Mouse (Mus musculus) liver, adult 2 months (tissue): ENCODE data around the gene Abhd16b. TPM values are rescaled to one million over a fixed set of nuclear protein-coding genes. Genes with fewer than 3 reads are reported as not detected.

ENCODE experiments used
- DNase-seq: peaks from one replicate; pipeline ENCODE4 v3.0.0-alpha.2; 2011; ENCODE audit warnings: low read depth, low spot score; ENCODE audit errors: extremely low read depth
- H3K27ac ChIP-seq: fragments of 200-500 bp; replicated peaks from 2 replicates; pipeline ENCODE4 v1.5.1; 2012; ENCODE audit warnings: low read depth, mild to moderate bottlenecking, control low read depth, inconsistent platforms, low read length; ENCODE audit not compliant: insufficient read depth
- H3K27me3 ChIP-seq: fragments of 200-500 bp; 2 replicates; pipeline ENCODE4 v1.6.1; 2012; ENCODE audit warnings: mild to moderate bottlenecking, moderate library complexity, low read length, inconsistent platforms; ENCODE audit not compliant: control insufficient read depth, insufficient read depth
- H3K36me3 ChIP-seq: fragments of 200-500 bp; 2 replicates; pipeline ENCODE4 v1.6.1; 2012; ENCODE audit warnings: low read length, inconsistent platforms; ENCODE audit not compliant: control insufficient read depth, insufficient read depth
- H3K4me1 ChIP-seq: fragments of 200-500 bp; 2 replicates; pipeline ENCODE4 v1.6.1; 2011; ENCODE audit warnings: low read length; ENCODE audit not compliant: control insufficient read depth, insufficient read depth
- H3K4me3 ChIP-seq: fragments of 200-500 bp; 2 replicates; pipeline ENCODE4 v1.5.1; 2011; ENCODE audit warnings: low read depth, mild to moderate bottlenecking, control low read depth, low read length, moderate library complexity; ENCODE audit not compliant: insufficient read depth
- H3K79me2 ChIP-seq: fragments of 200-500 bp; 2 replicates; pipeline ENCODE4 v1.6.1; 2012; ENCODE audit warnings: inconsistent platforms, mild to moderate bottlenecking, low read length, moderate library complexity; ENCODE audit not compliant: control insufficient read depth, insufficient read depth
- H3K9ac ChIP-seq: fragments of 200-500 bp; 2 replicates; pipeline ENCODE4 v1.6.1; 2012; ENCODE audit warnings: low read depth, mild to moderate bottlenecking, control low read depth, inconsistent platforms, low read length
- CTCF ChIP-seq: fragments of 200-500 bp; IDR thresholded peaks from 2 replicates; pipeline ENCODE4 v1.5.1; 2011; ENCODE audit warnings: low read depth, low read length, control low read depth
- POLR2A ChIP-seq: fragments of 200-500 bp; IDR thresholded peaks from 2 replicates; pipeline ENCODE4 v1.6.1; 2011; ENCODE audit warnings: low read length, control low read depth; ENCODE audit not compliant: insufficient read depth; ENCODE audit errors: extremely low read depth
- WGBS: fragments of 180-500 bp; shearing (Covaris S2); methylation state at CpG from one replicate; pipeline ENCODE4 v1.1.7; 2018; 5-methylcytosine and 5-hydroxymethylcytosine counted together
- polyA plus RNA-seq: library from polyadenylated mRNA; depleted of rRNA; stranded (reverse); fragments of >200 nt; gene quantifications from 2 replicates; pipeline ENCODE4 v1.2.3, GENCODE M21; 2012; rRNA removed
- total RNA-seq: library from RNA; depleted of rRNA; stranded (reverse); fragments of >200 nt; gene quantifications from 2 replicates; pipeline ENCODE4 v1.2.3, GENCODE M21; 2014; rRNA removed

The Abhd16b gene
- total RNA-seq: not detected in 2 replicates
- polyA plus RNA-seq: not detected in 2 replicates

DNA sequence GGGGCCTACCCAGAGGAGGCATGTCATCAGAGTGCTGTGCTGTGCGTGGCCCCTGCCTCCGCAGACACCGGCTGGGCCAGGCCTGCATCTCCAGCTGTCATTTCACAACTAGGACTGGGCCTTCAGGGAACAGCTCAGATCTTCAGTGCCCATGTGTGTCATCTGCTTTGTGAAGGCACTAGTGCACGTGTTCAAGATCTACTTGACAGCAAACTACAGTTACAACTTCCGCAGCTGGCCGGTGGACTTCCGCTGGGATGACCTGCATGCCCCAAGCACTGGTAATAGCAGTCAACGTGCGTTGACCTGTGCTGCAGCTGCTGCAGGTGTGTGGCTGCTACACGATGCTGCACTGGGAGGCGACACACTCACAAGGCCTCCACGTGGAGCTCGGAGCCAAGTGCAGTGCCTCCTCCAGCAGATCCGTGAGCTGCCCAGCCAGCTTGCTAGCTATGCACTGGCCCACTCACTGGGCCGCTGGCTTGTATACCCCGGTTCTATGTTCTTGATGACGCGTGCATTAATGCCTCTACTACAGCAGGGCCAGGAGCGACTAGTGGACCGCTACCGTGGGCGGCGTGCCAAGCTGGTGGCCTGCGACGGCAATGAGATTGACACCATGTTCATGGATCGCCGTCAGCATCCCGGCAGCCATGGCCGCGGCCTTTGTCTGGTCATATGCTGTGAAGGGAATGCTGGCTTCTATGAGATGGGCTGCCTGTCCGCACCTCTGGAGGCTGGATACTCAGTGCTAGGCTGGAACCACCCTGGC is at the start of gene Abhd16b:
Gene Abhd16b, plus strand, starts transcription at position 51 of the 772 bp plus-strand sequence.
- Histone ChIP-seq H3K27ac (no peak within 1 kb of the TSS), H3K36me3 (no peaks in the 10 kb centered on the region), H3K79me2 (no peaks in the 10 kb centered on the region), H3K4me1 (peaks cover 3% of the 10 kb centered on the region; the same call in 1 of the 2 replicates), H3K9ac (no peak within 1 kb of the TSS), H3K4me3 (no peak within 1 kb of the TSS), H3K27me3 (no peaks in the 10 kb centered on the region)
- no peak for DNase-seq
- no peak for TF ChIP-seq POLR2A
- 90% methylated on average over 31 of the region's 31 CpGs for WGBS

DNA sequence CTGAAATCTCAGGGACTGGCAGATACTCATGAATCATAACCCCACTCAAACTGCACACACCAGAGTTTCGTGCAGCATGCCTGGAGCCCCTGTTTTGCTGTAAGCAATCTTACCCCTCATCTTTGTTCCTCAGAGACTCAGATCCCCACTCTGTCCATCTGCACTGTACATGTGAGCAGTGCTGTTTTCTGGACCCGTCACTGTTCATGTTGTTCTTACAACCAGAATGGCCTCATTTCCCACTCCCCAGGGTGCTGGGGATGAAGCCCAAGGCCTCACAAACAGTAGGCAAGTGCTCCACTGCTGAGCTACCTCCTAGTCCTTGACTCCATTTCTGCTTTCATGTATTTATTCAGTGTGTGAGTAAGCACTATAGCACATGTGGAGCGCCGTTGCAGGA is 40.8 kb upstream of the Abhd16b start:
- Histone ChIP-seq H3K36me3 (no peaks in the 10 kb centered on the region), H3K27ac (no peak overlapping the region), H3K4me1 (peaks cover 7% of the 10 kb centered on the region), H3K9ac (no peak overlapping the region), H3K79me2 (peaks cover 13% of the 10 kb centered on the region; the same call in 1 of the 2 replicates), H3K27me3 (no peaks in the 10 kb centered on the region), H3K4me3 (no peak overlapping the region)
- 83% methylated on average over 4 of the region's 4 CpGs for WGBS
- no peak for TF ChIP-seq CTCF
- TF ChIP-seq POLR2A: no peak
- DNase-seq: no peak

DNA sequence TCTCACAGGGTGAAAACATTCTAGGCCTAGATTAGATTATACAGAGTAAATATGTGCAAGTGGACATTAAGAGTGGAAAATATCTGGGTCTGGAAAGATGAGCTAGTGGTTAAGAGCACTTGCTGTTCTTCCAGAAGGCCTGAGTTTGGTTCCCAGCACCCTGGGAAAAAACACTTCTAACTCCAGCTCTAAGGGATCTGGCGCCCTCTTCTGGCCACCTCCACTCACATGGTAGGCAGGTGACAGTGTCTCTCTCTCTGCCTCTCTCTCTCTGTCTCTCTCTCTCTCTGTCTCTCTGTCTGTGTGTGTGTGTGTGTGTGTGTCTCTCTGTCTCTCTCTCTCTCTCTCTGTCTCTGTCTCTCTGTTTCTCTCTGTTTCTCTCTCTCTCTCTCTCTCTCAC is 39.7 kb upstream of the Abhd16b start:
- H3K27me3 ChIP-seq: no peaks in the 10 kb centered on the region
- H3K4me3 ChIP-seq: no peak overlapping the region
- H3K4me1 ChIP-seq: peaks cover 7% of the 10 kb centered on the region
- no peak overlapping the region for H3K9ac ChIP-seq
- TF ChIP-seq POLR2A: no peak
- TF ChIP-seq CTCF: peak; percentile 13; the same call in 1 of the 2 replicates
- H3K27ac ChIP-seq: no peak overlapping the region
- H3K79me2 ChIP-seq: peaks cover 13% of the 10 kb centered on the region; the same call in 1 of the 2 replicates
- no peak for DNase-seq
- WGBS: 85% methylated on average over 1 of the region's 1 CpGs
- H3K36me3 ChIP-seq: no peaks in the 10 kb centered on the region

DNA sequence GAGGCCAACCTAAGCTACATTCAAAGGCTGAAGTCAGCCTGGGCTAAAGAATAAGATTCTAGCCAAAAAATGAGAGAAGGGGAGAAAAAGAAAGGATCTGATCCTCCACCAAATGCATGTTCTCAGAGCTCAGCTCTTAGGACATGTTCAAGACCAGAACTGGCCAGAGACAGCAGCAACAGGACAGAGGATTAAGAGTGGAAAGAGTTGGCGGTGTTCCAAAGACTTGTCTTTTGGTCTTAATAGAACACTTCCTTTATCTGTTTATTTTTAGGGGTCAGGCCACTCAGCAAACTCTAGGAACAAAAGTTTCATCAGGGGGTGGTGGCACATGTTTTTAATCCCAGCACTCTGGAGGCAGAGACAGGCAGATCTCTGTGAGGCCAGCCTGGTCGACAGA is 37.1 kb upstream of the Abhd16b start:
- WGBS: 73% methylated on average over 2 of the region's 2 CpGs
- H3K4me3 ChIP-seq: no peak overlapping the region
- peaks cover 7% of the 10 kb centered on the region for H3K4me1 ChIP-seq
- peak; percentile 41 for DNase-seq
- peaks cover 10% of the 10 kb centered on the region; the same call in 1 of the 2 replicates for H3K79me2 ChIP-seq
- no peak overlapping the region for H3K9ac ChIP-seq
- no peaks in the 10 kb centered on the region for H3K36me3 ChIP-seq
- no peaks in the 10 kb centered on the region for H3K27me3 ChIP-seq
- H3K27ac ChIP-seq: no peak overlapping the region
- TF ChIP-seq CTCF (no peak), POLR2A (no peak)

DNA sequence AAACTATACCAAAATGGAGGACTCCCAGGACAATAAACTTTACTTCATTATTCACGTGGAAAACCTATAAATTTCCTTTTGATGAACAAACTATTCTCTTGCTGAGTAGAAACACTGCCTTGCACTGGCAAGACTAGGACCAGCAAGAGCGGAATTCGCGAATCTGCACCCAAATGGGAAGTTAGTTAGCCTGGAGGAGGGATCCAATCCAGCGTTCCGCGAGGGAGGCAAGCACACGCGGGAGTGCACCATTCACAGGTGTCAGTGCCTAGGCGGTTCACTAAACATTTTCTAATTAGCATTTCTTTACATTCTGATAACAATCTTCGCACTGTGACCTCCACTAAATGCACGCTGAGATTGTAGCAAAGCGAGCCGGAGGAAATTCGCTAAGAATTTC is 35.2 kb upstream of the Abhd16b start:
- Histone ChIP-seq H3K36me3 (no peaks in the 10 kb centered on the region), H3K9ac (0 out of 2 replicates have a peak overlapping the region, but pooled peaks have one; percentile 4), H3K4me1 (peaks cover 10% of the 10 kb centered on the region), H3K79me2 (peaks cover 3% of the 10 kb centered on the region; the same call in 1 of the 2 replicates), H3K27me3 (no peaks in the 10 kb centered on the region), H3K27ac (no peak overlapping the region), H3K4me3 (peak overlapping the region; percentile 47)
- WGBS: 15% methylated on average over 15 of the region's 15 CpGs
- TF ChIP-seq CTCF (no peak), POLR2A (no peak)
- no peak for DNase-seq

DNA sequence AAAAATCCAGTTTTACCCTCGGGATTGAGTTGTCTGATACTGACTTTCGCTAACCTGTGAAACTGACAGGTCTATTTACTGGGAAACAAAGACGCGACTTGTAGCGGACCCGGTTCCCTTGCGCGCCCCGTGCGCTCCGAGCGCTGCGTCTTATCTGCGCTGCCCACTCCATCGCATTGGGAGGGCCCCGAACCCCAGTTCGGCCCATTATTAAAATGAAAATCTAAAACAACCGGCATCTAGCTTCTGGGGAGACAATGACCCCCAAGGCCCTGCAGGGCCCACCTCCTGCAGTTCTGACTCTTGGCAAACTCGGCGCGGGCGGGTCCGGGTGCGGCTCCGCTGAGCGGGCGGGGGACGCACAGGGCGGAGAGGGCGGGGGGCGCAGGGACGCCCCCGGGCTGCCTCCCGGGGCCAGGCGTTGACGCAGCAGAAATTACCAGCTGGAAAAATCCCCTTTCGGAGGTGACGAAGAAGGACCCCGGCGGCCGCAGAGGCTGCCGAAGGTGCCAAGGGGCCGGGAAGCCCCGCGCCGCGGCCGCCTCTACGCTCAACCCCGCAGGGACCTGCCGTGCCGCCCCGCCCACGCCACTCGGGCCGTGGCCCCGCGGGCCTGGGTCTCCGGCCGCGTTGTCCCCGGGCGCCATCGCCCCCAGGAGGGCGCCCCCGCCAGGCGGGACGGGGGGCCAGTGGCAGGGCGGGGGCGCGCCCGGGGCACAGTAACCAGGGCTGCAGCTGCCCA is 34.4 kb upstream of the Abhd16b start:
- under 1% methylated on average over 72 of the region's 72 CpGs for WGBS
- H3K79me2 ChIP-seq: peaks cover 3% of the 10 kb centered on the region; the same call in 1 of the 2 replicates
- peak overlapping the region; percentile 32 for H3K27ac ChIP-seq
- no peaks in the 10 kb centered on the region for H3K27me3 ChIP-seq
- no peak for DNase-seq
- peak overlapping the region; percentile 85 for H3K9ac ChIP-seq
- peak overlapping the region; percentile 73 for H3K4me3 ChIP-seq
- H3K4me1 ChIP-seq: peaks cover 10% of the 10 kb centered on the region
- no peaks in the 10 kb centered on the region for H3K36me3 ChIP-seq
- TF ChIP-seq CTCF (no peak), POLR2A (no peak)
